Mouse (Mus musculus) cerebellum, adult 11-12 months (tissue): Measurements from ENCODE around the gene BC004004.
"Not testable (repeated sequence)": the region's sequence is repeated elsewhere in the genome, so short reads cannot be mapped to it uniquely, and the experiment has no call there.

Experiments used
- DNase-seq: peaks from one replicate; pipeline ENCODE4 v3.0.0; 2022

The BC004004 gene

GRCm38 (mm10) chr17:29261603-29262258, 6.9 kb upstream of the BC004004 start:
- DNase-seq: no peak

GRCm38 (mm10) chr17:29262259-29262649, 6.3 kb upstream of the BC004004 start:
- no peak for DNase-seq

- no peak for DNase-seq
Measured at GRCm38 (mm10) chr17:29263417-29263816, 5.2 kb upstream of the BC004004 start.

- DNase-seq: peak; percentile 83
Measured at GRCm38 (mm10) chr17:29263840-29264633, 4.6 kb upstream of the BC004004 start, which contains the start of gene Ppil1. TSS of gene Ppil1 (minus strand) at chr17:29264186.

GRCm38 (mm10) chr17:29264760-29265159, 3.8 kb upstream of the BC004004 start:
- DNase-seq: no peak

GRCm38 (mm10) chr17:29267040-29267439, 1.5 kb upstream of the BC004004 start:
- not testable (repeated sequence) for DNase-seq

- no peak for DNase-seq
Measured at GRCm38 (mm10) chr17:29267931-29268681, 482 bp upstream of the BC004004 start.

GRCm38 (mm10) chr17:29269349-29269706, 740 bp downstream of the BC004004 start:
- no peak for DNase-seq

GRCm38 (mm10) chr17:29270148-29270698, 1.6 kb downstream of the BC004004 start:
- DNase-seq: no peak

- no peak for DNase-seq
Measured at GRCm38 (mm10) chr17:29273156-29273555, 4.6 kb downstream of the BC004004 start.

- DNase-seq: no peak
Measured at GRCm38 (mm10) chr17:29273889-29274288, 5.3 kb downstream of the BC004004 start.

GRCm38 (mm10) chr17:29280422-29280821, 11.8 kb downstream of the BC004004 start:
- DNase-seq: no peak

- no peak for DNase-seq
Measured at GRCm38 (mm10) chr17:29281541-29281940, 13.0 kb downstream of the BC004004 start.

GRCm38 (mm10) chr17:29282216-29282952, 13.8 kb downstream of the BC004004 start:
- DNase-seq: no peak

GRCm38 (mm10) chr17:29291793-29292192, 23.2 kb downstream of the BC004004 start:
- DNase-seq: no peak

GRCm38 (mm10) chr17:29292996-29293395, 24.4 kb downstream of the BC004004 start:
- no peak for DNase-seq

GRCm38 (mm10) chr17:29293807-29294605, 25.4 kb downstream of the BC004004 start:
- no peak for DNase-seq

- no peak for DNase-seq
Measured at GRCm38 (mm10) chr17:29295835-29296234, 27.2 kb downstream of the BC004004 start.

GRCm38 (mm10) chr17:29297321-29297720, 28.7 kb downstream of the BC004004 start:
- no peak for DNase-seq

GRCm38 (mm10) chr17:29297813-29298212, 29.2 kb downstream of the BC004004 start:
- no peak for DNase-seq

- no peak for DNase-seq
Measured at GRCm38 (mm10) chr17:29299282-29299681, 30.7 kb downstream of the BC004004 start.

- no peak for DNase-seq
Measured at GRCm38 (mm10) chr17:29300926-29301325, 32.3 kb downstream of the BC004004 start.
